Mouse (Mus musculus): ENCODE data around the gene Pkd1.

The Pkd1 gene

GRCm38 (mm10) chr17:24603961-24604360 lies 54.3 kb downstream of the Pkd1 start:
- in situ Hi-C loops (cut with MboI, MseI): no loop called here

- in situ Hi-C loops (cut with MboI, MseI): no loop called here
These were observed 54.9 kb downstream of the Pkd1 start for GRCm38 (mm10) chr17:24604557-24604956.

GRCm38 (mm10) chr17:24608370-24608769 lies 58.7 kb downstream of the Pkd1 start:
- in situ Hi-C loops (cut with MboI, MseI): no loop called here

GRCm38 (mm10) chr17:24608874-24609273 lies 59.2 kb downstream of the Pkd1 start:
- in situ Hi-C loops (cut with MboI, MseI): no loop called here

- in situ Hi-C loops (cut with MboI, MseI): no loop called here
These were observed 61.1 kb downstream of the Pkd1 start for GRCm38 (mm10) chr17:24610711-24611110.

GRCm38 (mm10) chr17:24617561-24618194 lies 68.0 kb downstream of the Pkd1 start:
- in situ Hi-C loops (cut with MboI, MseI): no loop called here

- in situ Hi-C loops (cut with MboI, MseI): no loop called here
These were observed 75.8 kb downstream of the Pkd1 start for GRCm38 (mm10) chr17:24625472-24625871.

GRCm38 (mm10) chr17:24628646-24629045 lies 79.0 kb downstream of the Pkd1 start:
- in situ Hi-C loops (cut with MboI, MseI): no loop called here

- in situ Hi-C loops (cut with MboI, MseI): no loop called here
These were observed 80.4 kb downstream of the Pkd1 start for GRCm38 (mm10) chr17:24630072-24630471.

- in situ Hi-C loops (cut with MboI, MseI): no loop called here
These were observed 82.7 kb downstream of the Pkd1 start, which contains the start of the genes Tsc2 and Nthl1 for GRCm38 (mm10) chr17:24632167-24632812. TSS of gene Tsc2 (minus strand) at chr17:24632630. TSS of gene Nthl1 (plus strand) at chr17:24632680.

- in situ Hi-C loops (cut with MboI, MseI): no loop called here
These were observed 83.3 kb downstream of the Pkd1 start for GRCm38 (mm10) chr17:24632813-24633449.

GRCm38 (mm10) chr17:24633831-24634230 lies 84.2 kb downstream of the Pkd1 start:
- in situ Hi-C loops (cut with MboI, MseI): no loop called here

- in situ Hi-C loops (cut with MboI, MseI): no loop called here
These were observed 85.4 kb downstream of the Pkd1 start for GRCm38 (mm10) chr17:24635024-24635423.

GRCm38 (mm10) chr17:24635694-24636093 lies 86.1 kb downstream of the Pkd1 start:
- in situ Hi-C loops (cut with MboI, MseI): no loop called here

GRCm38 (mm10) chr17:24636781-24637481 lies 87.3 kb downstream of the Pkd1 start:
- in situ Hi-C loops (cut with MboI, MseI): no loop called here

- in situ Hi-C loops (cut with MboI, MseI): no loop called here
These were observed 88.6 kb downstream of the Pkd1 start for GRCm38 (mm10) chr17:24638214-24638613.

- in situ Hi-C loops (cut with MboI, MseI): no loop called here
These were observed 89.2 kb downstream of the Pkd1 start for GRCm38 (mm10) chr17:24638840-24639239.

GRCm38 (mm10) chr17:24639571-24639988 lies 89.9 kb downstream of the Pkd1 start:
- in situ Hi-C loops (cut with MboI, MseI): no loop called here

- in situ Hi-C loops (cut with MboI, MseI): no loop called here
These were observed 90.5 kb downstream of the Pkd1 start for GRCm38 (mm10) chr17:24640119-24640518.

- in situ Hi-C loops (cut with MboI, MseI): no loop called here
These were observed 90.9 kb downstream of the Pkd1 start for GRCm38 (mm10) chr17:24640581-24640980.

- in situ Hi-C loops (cut with MboI, MseI): no loop called here
These were observed 92.3 kb downstream of the Pkd1 start for GRCm38 (mm10) chr17:24641944-24642343.

- in situ Hi-C loops (cut with MboI, MseI): no loop called here
These were observed 93.2 kb downstream of the Pkd1 start for GRCm38 (mm10) chr17:24642791-24643343.
